Mouse (Mus musculus): ENCODE results near the gene Lasp1. TPM values are rescaled to one million over a fixed set of nuclear protein-coding genes. Genes with fewer than 3 reads are reported as not detected.
"Not testable (repeated sequence)": the region's sequence is repeated elsewhere in the genome, so short reads cannot be mapped to it uniquely, and the experiment has no call there.

The Lasp1 gene
- polyA plus RNA-seq, 1 experiment from 2014 or later = 87.7 TPM

- ATAC-seq (replicated peaks; ENCODE audit: low FRiP score, low read depth) = no peak
- WGBS = 85% methylated on average over 5 of the region's 5 CpGs
- TF ChIP-seq CTCF (IDR thresholded peaks at IDR 0.05; ENCODE audit: low read depth) = no peak
Observed at GRCm38 (mm10) chr11:97789727-97790126, 9.1 kb upstream of the Lasp1 start.

GRCm38 (mm10) chr11:97790778-97791438 lies 7.9 kb upstream of the Lasp1 start:
- H3K27me3 ChIP-seq (ENCODE audit: insufficient read depth, low read length); ATAC-seq (replicated peaks; ENCODE audit: low FRiP score, low read depth); DNase-seq (ENCODE audit: low spot score); H3K36me3 ChIP-seq (ENCODE audit: insufficient read depth, low read length); H3K27ac ChIP-seq; H3K4me3 ChIP-seq (replicated peaks; ENCODE audit: low read depth, low read length); H3K4me2 ChIP-seq (ENCODE audit: low read length); H3K9ac ChIP-seq (ENCODE audit: low read depth, low read length); H3K9me3 ChIP-seq (replicated peaks; ENCODE audit: low read length); H3K4me1 ChIP-seq (replicated peaks; ENCODE audit: insufficient read depth, low read length): not testable (repeated sequence)
- 76% methylated on average over 2 of the region's 2 CpGs for WGBS

More at GRCm38 (mm10) chr11:97789727-97790126, 9.1 kb upstream of the Lasp1 start:
- H3K27me3 ChIP-seq (ENCODE audit: insufficient read depth, low read length) = no peaks in the 10 kb centered on the region
- H3K4me1 ChIP-seq (replicated peaks; ENCODE audit: insufficient read depth, low read length) = no peaks in the 10 kb centered on the region
- H3K36me3 ChIP-seq (ENCODE audit: insufficient read depth, low read length) = no peaks in the 10 kb centered on the region
- H3K4me2 ChIP-seq (ENCODE audit: low read length) = no peak overlapping the region
- no peak overlapping the region for H3K9ac ChIP-seq (ENCODE audit: low read depth, low read length)
- no peak overlapping the region for H3K4me3 ChIP-seq (replicated peaks; ENCODE audit: low read depth, low read length)
- no peak for DNase-seq (ENCODE audit: low spot score)
- H3K9me3 ChIP-seq (replicated peaks; ENCODE audit: low read length) = no peaks in the 10 kb centered on the region
- no peak overlapping the region for H3K27ac ChIP-seq

GRCm38 (mm10) chr11:97793165-97793564 lies 5.6 kb upstream of the Lasp1 start:
- Histone ChIP-seq H3K4me2 (ENCODE audit: low read length) (no peak overlapping the region), H3K27me3 (ENCODE audit: insufficient read depth, low read length) (no peaks in the 10 kb centered on the region), H3K4me1 (replicated peaks; ENCODE audit: insufficient read depth, low read length) (no peaks in the 10 kb centered on the region), H3K4me3 (replicated peaks; ENCODE audit: low read depth, low read length) (no peak overlapping the region), H3K9ac (ENCODE audit: low read depth, low read length) (no peak overlapping the region), H3K27ac (no peak overlapping the region), H3K36me3 (ENCODE audit: insufficient read depth, low read length) (no peaks in the 10 kb centered on the region), H3K9me3 (replicated peaks; ENCODE audit: low read length) (no peaks in the 10 kb centered on the region)
- ATAC-seq (replicated peaks; ENCODE audit: low FRiP score, low read depth) (0 out of 2 replicates have a peak, but pooled peaks have one; percentile 13), DNase-seq (ENCODE audit: low spot score) (no peak)
- peak; percentile 79 for TF ChIP-seq CTCF (IDR thresholded peaks at IDR 0.05; ENCODE audit: low read depth)
- WGBS = 6% methylated on average over 2 of the region's 2 CpGs

GRCm38 (mm10) chr11:97796910-97797309 lies 1.9 kb upstream of the Lasp1 start:
- peak; percentile 69 for DNase-seq (ENCODE audit: low spot score)

GRCm38 (mm10) chr11:97797369-97798082 lies 1.3 kb upstream of the Lasp1 start:
- H3K27me3 ChIP-seq (ENCODE audit: insufficient read depth, low read length) = no peaks in the 10 kb centered on the region
- ATAC-seq (replicated peaks; ENCODE audit: low FRiP score, low read depth) = no peak
- peaks cover 14% of the 10 kb centered on the region; the same call in 1 of the 2 replicates for H3K4me1 ChIP-seq (replicated peaks; ENCODE audit: insufficient read depth, low read length)
- H3K36me3 ChIP-seq (ENCODE audit: insufficient read depth, low read length) = no peaks in the 10 kb centered on the region
- H3K27ac ChIP-seq = no peak overlapping the region
- H3K4me3 ChIP-seq (replicated peaks; ENCODE audit: low read depth, low read length) = no peak overlapping the region
- TF ChIP-seq CTCF (IDR thresholded peaks at IDR 0.05; ENCODE audit: low read depth) = no peak
- H3K9me3 ChIP-seq (replicated peaks; ENCODE audit: low read length) = no peaks in the 10 kb centered on the region
- 0 out of 2 replicates have a peak overlapping the region, but pooled peaks have one; percentile 19 for H3K4me2 ChIP-seq (ENCODE audit: low read length)
- no peak for DNase-seq (ENCODE audit: low spot score)
- WGBS = 70% methylated on average over 15 of the region's 15 CpGs
- H3K9ac ChIP-seq (ENCODE audit: low read depth, low read length) = no peak overlapping the region

More at GRCm38 (mm10) chr11:97796910-97797309, 1.9 kb upstream of the Lasp1 start:
- 5% methylated on average over 6 of the region's 6 CpGs for WGBS
- peak; percentile 62 for TF ChIP-seq CTCF (IDR thresholded peaks at IDR 0.05; ENCODE audit: low read depth)
- Histone ChIP-seq H3K9ac (ENCODE audit: low read depth, low read length) (no peak overlapping the region), H3K27ac (no peak overlapping the region), H3K27me3 (ENCODE audit: insufficient read depth, low read length) (no peaks in the 10 kb centered on the region), H3K4me2 (ENCODE audit: low read length) (no peak overlapping the region), H3K36me3 (ENCODE audit: insufficient read depth, low read length) (no peaks in the 10 kb centered on the region), H3K9me3 (replicated peaks; ENCODE audit: low read length) (no peaks in the 10 kb centered on the region), H3K4me1 (replicated peaks; ENCODE audit: insufficient read depth, low read length) (0 out of 2 replicates have a peak, but pooled peaks cover 8% of the 10 kb centered on the region), H3K4me3 (replicated peaks; ENCODE audit: low read depth, low read length) (no peak overlapping the region)
- no peak for ATAC-seq (replicated peaks; ENCODE audit: low FRiP score, low read depth)

- no peak overlapping the region for H3K4me3 ChIP-seq (replicated peaks; ENCODE audit: low read depth, low read length)
- no peak overlapping the region for H3K27ac ChIP-seq
- peak overlapping the region; percentile 19; the same call in 1 of the 2 replicates for H3K4me2 ChIP-seq (ENCODE audit: low read length)
- peaks cover 14% of the 10 kb centered on the region; the same call in 1 of the 2 replicates for H3K4me1 ChIP-seq (replicated peaks; ENCODE audit: insufficient read depth, low read length)
- 34% methylated on average over 8 of the region's 8 CpGs for WGBS
- TF ChIP-seq CTCF (IDR thresholded peaks at IDR 0.05; ENCODE audit: low read depth) = no peak
- H3K9ac ChIP-seq (ENCODE audit: low read depth, low read length) = no peak overlapping the region
- DNase-seq (ENCODE audit: low spot score) = no peak
- ATAC-seq (replicated peaks; ENCODE audit: low FRiP score, low read depth) = no peak
- H3K36me3 ChIP-seq (ENCODE audit: insufficient read depth, low read length) = no peaks in the 10 kb centered on the region
- no peaks in the 10 kb centered on the region for H3K27me3 ChIP-seq (ENCODE audit: insufficient read depth, low read length)
- H3K9me3 ChIP-seq (replicated peaks; ENCODE audit: low read length) = no peaks in the 10 kb centered on the region
Observed at GRCm38 (mm10) chr11:97798083-97798435, 741 bp upstream of the Lasp1 start.

Measured in kidney, postnatal 0 days (tissue).